Mouse (Mus musculus) T-helper 1 cell (primary cell): Measurements from ENCODE around the gene Lnx1.

Experiments used
- in situ Hi-C: fragments of 300-600 bp; cut with MboI, MseI; formaldehyde crosslinking; loops from one replicate; pipeline ENCODE4 v1.15.1; 2025; ENCODE audit warnings: high pct_unique_total_duplicates

The Lnx1 gene

DNA sequence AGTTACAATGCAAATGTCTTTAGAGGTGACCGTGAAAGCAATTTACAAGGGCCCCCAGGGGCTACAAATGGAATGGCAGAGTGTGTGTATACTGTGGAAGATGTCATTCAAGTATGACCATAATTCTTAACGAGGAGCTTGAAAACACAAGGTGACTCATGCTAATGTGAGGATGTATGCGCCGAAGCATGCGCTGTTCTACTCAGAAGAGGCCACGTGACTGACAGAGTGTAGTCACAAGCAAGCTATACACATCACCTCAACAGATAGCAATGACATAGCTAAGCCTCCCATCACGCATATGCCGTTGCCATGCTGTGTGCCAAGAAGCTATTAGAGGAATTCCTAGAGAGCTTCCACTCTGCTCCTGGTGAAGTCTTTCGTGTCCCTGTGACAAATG, 5.2 kb downstream of the Lnx1 start:
- in situ Hi-C loops: no loop called here

GRCm38 (mm10) chr5:74694390-74694801, 8.3 kb downstream of the Lnx1 start:
- in situ Hi-C loops: no loop called here

- in situ Hi-C loops: no loop called here
Measured at GRCm38 (mm10) chr5:74693836-74694235, 8.9 kb downstream of the Lnx1 start.

DNA sequence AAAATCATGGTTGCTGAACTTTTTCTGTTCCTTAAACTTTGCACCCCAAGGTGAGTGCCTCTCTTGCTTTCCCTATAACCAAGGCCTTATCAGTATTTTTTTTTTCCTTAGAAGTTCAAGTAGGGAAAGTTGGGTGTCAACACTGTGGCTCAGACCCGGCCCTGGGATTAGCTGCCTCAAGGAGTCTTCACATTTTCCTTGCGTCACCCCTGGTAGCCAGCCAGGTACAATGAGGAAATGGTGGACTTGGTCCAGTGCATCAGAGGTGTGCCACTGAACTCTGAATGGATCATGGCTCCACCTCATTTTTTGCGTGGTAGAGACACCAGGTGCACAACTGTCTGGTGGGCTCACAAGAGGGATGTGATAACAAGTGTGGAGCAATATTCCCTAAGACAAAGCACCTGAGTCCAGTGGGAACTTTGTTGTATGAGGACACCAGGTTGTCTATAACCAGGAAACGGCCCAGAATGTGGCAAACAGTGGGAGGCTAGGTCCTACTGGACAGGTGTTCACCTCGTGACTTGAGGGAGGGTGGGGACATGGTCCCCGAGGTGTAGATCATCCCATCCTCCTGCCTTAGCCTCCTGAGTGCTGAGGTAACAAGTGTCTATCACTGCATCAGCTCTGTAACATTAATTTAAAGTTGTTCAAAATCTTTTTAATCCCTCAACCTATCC, 10.2 kb downstream of the Lnx1 start:
- in situ Hi-C loops: no loop called here

DNA sequence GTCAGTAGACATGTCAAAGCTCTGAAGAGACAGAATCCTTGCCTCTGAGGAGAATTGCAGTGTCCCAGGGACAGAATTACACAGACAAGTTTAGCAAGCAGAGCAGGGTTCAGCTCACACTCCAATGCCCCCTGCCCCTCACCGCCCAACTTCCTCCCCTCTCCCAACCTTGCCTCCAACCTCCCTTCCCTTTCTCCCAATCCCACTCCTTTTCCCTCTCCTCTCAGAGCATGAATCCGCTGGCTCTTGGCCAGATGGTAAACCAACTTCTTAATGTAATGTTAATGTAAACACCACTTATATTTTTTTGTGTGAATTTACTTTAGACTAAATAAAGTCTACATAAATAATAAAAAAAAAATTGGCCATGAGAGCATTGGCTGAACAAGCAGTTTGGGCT, 13.9 kb downstream of the Lnx1 start:
- in situ Hi-C loops: no loop called here

DNA sequence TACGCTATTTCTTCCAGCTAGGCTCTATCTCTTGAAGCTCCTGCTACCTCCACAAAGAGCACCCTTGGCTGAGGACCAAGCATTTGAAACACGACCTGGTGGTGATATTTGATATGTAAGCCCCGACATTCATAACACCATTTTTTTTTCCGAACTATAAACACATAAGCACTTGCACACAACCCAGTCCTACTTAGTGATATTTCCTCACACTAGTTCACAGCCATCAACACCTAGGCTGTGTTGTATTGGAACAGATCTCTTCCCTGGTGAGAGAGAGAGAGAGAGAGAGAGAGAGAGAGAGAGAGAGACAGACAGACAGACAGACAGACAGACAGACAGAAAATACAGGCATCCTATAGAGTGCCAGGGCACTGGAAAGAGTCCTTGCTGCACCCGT, 17.8 kb downstream of the Lnx1 start:
- in situ Hi-C loops: no loop called here

DNA sequence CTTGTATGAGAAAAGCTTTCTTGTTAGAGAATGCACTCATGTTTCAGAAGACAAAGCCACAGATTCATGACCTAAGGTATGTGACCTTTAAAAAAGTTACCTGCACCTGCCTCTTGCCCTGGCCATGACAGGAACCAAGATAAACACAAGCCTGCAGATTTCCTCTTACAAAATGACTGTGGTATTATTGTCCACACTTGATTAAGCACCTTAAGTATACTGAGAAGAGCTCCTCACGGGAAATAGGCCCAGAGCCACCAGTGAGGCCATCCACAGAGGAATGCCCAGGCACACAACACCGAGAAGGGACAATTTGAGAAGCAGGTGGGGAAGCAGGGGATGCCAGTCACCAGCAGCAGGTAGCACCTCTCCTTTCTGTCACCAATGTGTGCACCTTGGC, 18.9 kb downstream of the Lnx1 start:
- in situ Hi-C loops: no loop called here

DNA sequence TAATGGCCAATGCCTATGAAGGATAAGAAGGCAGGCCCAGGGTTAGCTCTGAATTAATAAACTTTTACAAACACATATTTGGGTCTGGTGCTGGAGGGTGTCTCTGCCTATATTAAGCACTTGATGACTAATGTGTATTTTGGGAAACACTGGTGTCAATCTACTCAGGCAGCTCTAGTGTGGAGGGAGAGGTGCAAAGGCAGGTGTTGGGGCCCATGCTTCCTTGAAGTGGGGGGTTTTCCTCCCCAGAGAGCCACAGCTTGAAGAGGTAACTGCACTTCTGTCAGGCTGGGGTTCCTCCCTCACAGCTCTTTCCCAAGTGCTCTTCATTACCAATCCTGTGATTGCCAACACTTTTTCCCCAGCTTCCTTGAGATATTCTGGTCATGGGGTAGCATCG, 20.0 kb downstream of the Lnx1 start:
- in situ Hi-C loops: no loop called here

DNA sequence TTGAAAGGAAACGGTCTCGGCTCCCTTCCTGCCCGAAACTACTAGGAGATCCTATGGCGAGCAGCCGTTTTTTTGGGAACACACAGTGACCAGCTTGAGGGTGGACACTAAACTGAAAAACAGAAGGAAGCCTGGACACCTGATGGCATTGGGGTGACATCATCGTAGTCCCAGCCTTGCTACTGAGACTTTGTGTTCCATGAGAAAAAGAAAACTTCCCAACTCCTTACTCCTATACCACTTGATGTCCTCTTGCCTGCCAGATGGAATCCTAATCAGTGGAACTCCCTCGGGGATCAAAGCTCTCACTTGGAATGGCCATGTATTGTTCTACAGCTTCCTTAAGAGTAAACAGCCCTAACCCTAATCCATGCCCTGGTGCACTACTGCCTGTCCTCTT, 23.1 kb downstream of the Lnx1 start:
- in situ Hi-C loops: no loop called here

GRCm38 (mm10) chr5:74678693-74679092, 24.0 kb downstream of the Lnx1 start:
- in situ Hi-C loops: no loop called here

- in situ Hi-C loops: no loop called here
Measured at GRCm38 (mm10) chr5:74677399-74678338, 25.0 kb downstream of the Lnx1 start.

- in situ Hi-C loops: no loop called here
Measured at GRCm38 (mm10) chr5:74672556-74672955, 30.2 kb downstream of the Lnx1 start.

DNA sequence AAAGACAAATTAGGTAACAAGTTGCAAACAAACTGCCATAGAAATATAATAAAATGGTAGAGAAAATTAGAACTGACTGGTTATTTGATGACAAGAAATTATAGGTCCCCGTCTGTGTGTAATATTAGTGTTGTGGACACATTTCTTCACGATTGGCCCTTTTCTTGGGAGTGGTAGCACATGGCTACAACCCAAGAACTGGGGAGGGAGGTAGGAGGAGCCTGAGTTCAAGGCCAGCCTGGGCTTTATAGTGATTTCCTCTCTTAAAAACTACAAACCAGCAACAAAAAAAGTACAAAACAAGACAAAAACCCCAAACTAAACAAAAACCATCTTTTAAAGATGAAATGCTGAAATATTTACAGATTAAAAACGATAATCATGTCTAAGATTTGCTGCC, 31.8 kb downstream of the Lnx1 start:
- in situ Hi-C loops: no loop called here

DNA sequence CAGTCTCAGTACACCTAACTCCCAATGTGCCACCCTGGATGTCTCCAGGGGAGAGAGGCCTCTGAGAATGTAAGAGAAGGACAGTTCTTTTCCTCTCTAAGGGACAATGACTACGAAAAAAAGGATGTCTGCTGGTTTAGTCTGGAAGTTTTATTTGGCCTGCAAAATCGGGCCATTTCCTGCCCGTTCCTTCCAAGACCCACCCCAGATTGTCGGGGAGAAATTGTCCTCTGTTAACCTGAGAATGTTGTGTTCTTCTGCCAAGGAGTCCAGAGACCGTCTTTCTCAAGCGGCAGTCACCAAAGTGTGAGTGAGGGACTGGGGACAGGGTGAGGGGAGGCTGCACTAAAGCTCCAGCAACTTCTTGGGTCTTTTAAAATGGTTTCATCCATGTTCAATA, 32.8 kb downstream of the Lnx1 start:
- in situ Hi-C loops: no loop called here

- in situ Hi-C loops: no loop called here
Measured at GRCm38 (mm10) chr5:74668956-74669355, 33.8 kb downstream of the Lnx1 start.

- in situ Hi-C loops: no loop called here
Measured at GRCm38 (mm10) chr5:74662618-74663017, 40.1 kb downstream of the Lnx1 start.

GRCm38 (mm10) chr5:74661734-74662560, 40.8 kb downstream of the Lnx1 start:
- in situ Hi-C loops: no loop called here

- in situ Hi-C loops: no loop called here
Measured at GRCm38 (mm10) chr5:74659856-74660255, 42.9 kb downstream of the Lnx1 start.

DNA sequence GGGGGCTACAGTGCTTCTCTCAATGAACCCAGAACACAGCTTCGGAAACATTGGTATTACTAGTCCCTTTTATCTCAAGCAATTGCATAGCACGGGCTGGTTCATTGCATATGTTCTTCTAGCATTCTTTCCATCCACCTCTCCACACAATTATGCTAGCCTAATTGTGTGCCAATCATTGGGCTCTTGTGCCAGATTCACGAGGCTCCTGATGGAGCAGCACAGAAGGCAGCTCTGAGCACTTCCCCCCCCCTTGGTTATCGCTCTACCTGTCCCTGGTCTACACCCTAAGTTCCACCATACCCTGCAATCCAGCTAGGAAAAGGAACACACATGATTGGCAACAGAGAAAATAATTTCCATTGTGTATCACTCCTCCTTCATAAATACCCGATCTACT, 43.4 kb downstream of the Lnx1 start:
- in situ Hi-C loops: no loop called here

- in situ Hi-C loops: no loop called here
Measured at GRCm38 (mm10) chr5:74657930-74658329, 44.8 kb downstream of the Lnx1 start.

DNA sequence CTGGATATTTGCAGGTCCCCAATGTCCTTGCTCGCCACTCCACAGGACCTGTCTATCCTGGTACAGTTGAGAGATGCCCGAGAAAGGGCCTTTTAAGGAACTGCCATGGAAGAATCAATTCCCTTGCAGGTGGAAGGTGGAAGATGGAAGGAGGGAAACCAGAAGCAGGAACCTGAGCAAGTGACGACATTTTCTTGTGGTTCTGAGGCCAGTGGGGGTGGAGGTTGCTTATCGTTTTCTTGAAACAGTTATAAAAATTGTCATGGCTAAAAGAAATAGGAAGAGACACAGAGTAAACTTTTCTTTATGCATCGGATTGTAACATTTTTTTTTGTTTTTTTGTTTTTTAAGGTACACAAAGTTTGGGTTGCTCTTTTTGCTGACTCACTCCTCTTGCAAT, 46.3 kb downstream of the Lnx1 start:
- in situ Hi-C loops: no loop called here

DNA sequence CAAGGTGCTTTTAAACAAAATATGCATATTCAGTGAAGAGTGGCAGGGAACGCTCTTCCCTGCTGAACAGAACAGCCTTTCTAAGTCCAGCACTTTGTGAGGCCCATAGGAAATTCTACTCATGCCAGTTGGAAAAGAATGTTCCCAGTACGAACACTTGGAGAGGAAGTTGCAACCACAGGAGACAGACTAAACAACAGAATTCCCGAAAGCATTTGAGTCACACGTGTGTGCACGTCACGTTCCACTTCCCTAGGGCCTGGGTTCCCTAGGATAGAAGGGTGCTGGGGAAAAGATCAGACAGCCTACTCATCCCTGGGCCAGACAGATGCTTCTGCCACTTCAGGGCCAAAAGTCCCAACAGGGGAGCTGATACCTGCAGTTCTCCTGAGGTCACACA, 48.2 kb downstream of the Lnx1 start:
- in situ Hi-C loops: no loop called here
